Mouse (Mus musculus) olfactory bulb, adult 2 months (tissue): ENCODE results near the gene Exd2. TPM values are rescaled to one million over a fixed set of nuclear protein-coding genes. Genes with fewer than 3 reads are reported as not detected.
"Not testable (repeated sequence)": the region's sequence is repeated elsewhere in the genome, so short reads cannot be mapped to it uniquely, and the experiment has no call there.

Experiments used
- H3K27ac ChIP-seq: fragments of 200-500 bp; 2 replicates; pipeline ENCODE4 v1.5.1; 2012; ENCODE audit warnings: low read depth, low read length; ENCODE audit not compliant: insufficient read depth
- H3K4me1 ChIP-seq: fragments of 200-500 bp; 2 replicates; pipeline ENCODE4 v1.6.1; 2012; ENCODE audit warnings: low read length; ENCODE audit not compliant: control insufficient read depth, insufficient read depth
- H3K4me3 ChIP-seq: fragments of 200-500 bp; 2 replicates; pipeline ENCODE4 v1.5.1; 2012; ENCODE audit warnings: mild to moderate bottlenecking, low read depth, low read length, moderate library complexity; ENCODE audit not compliant: insufficient read depth
- CTCF ChIP-seq: fragments of 200-500 bp; IDR thresholded peaks from 2 replicates; pipeline ENCODE4 v1.5.1; 2012; ENCODE audit warnings: low read depth, mild to moderate bottlenecking, low read length, moderate library complexity; ENCODE audit not compliant: insufficient read depth
- POLR2A ChIP-seq: fragments of 200-500 bp; IDR thresholded peaks from 2 replicates; pipeline ENCODE4 v1.6.1; 2012; ENCODE audit warnings: mild to moderate bottlenecking, low read depth, low read length, moderate library complexity; ENCODE audit not compliant: insufficient read depth
- WGBS: fragments of 180-500 bp; shearing (Covaris S2); methylation state at CpG from one replicate; pipeline ENCODE4 v1.1.7; 2018; 5-methylcytosine and 5-hydroxymethylcytosine counted together
- polyA plus RNA-seq: library from polyadenylated mRNA; stranded (reverse); fragments of >200 nt; gene quantifications from 2 replicates; pipeline ENCODE4 v1.2.4, GENCODE M21; 2012; ENCODE audit warnings: low replicate concordance; ENCODE audit not compliant: missing spikeins, insufficient read depth, insufficient read length

Gene Exd2
- polyA plus RNA-seq, 1 experiment = not detected

DNA sequence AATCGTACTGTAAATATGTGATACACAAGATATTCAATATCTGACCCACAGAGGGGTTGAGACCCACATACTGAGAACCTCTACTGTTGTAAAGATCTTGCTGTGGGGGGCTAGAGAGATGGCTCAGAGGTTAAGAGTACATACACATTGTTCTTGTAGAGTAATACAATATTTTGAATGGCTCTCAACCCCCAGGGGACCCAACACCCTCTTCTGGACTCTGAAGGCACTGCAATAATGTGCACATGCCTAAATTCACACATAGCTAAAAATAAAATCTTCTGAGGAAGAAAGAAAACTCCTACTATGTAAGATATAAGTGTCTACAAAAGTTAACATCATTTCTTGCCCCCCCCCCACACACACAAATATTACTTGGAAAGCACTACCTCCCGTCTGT lies 21.9 kb upstream of the Exd2 start:
- H3K4me1 ChIP-seq = no peaks in the 10 kb centered on the region
- WGBS = 78% methylated on average over 2 of the region's 2 CpGs
- H3K4me3 ChIP-seq = no peak overlapping the region
- no peak overlapping the region for H3K27ac ChIP-seq
- TF ChIP-seq CTCF (no peak), POLR2A (no peak)

DNA sequence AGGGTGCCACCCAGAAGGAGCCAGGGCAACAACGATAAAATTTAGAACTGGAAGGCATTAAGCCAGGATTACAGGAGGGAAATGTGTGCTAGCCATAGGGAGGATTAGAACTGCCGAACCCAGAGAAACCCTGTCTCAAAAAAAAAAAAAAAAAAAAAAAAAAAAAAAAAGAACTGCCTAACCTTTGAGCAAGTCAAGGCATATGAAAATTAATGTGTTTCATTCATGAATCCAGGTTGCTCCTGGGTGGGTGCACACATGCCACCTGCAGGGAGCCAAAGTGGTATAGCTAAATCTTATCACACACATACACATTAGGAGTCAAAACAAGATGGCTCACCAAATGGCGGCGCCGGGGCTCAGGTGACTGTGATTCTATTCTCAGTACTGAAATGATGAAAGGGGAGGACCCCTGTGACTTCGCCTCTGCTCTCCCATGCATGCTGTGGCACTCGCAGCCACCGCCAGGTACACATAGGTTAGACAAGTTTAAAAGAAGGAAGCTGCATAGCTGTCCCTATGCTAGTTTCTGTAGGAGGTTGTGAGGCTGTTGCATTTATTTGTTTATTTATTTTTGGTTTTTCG lies 18.3 kb upstream of the Exd2 start:
- 84% methylated on average over 9 of the region's 9 CpGs for WGBS
- Histone ChIP-seq H3K27ac (no peak overlapping the region), H3K4me3 (no peak overlapping the region), H3K4me1 (no peaks in the 10 kb centered on the region)
- TF ChIP-seq POLR2A (no peak), CTCF (no peak)

- WGBS = 100% methylated on average over 1 of the region's 1 CpGs
- H3K4me1 ChIP-seq = no peaks in the 10 kb centered on the region
- TF ChIP-seq POLR2A (no peak), CTCF (no peak)
- no peak overlapping the region for H3K27ac ChIP-seq
- no peak overlapping the region for H3K4me3 ChIP-seq
Observed at GRCm38 (mm10) chr12:80453506-80453905, 9.4 kb upstream of the Exd2 start.

DNA sequence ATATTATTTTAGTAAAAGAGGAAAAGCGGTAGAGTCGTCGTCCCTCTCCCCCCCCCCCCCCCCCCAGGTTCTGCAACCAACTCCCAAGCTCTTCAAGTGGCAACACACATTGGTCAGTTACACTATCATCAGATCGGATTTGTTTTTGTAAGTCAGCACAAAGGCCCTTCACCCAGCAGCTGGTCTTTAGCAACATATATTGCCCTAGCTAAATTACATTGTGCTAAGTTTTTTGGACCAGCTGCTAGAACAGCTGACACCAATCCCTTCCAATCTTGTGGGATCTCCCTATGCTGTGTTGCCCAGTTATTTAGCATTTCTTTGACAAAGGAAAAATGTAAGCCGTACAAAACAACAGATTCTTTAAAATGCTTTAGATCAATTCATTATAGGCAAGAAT lies 4.9 kb upstream of the Exd2 start:
- no peaks in the 10 kb centered on the region for H3K4me1 ChIP-seq
- H3K4me3 ChIP-seq = no peak overlapping the region
- 52% methylated on average over 5 of the region's 5 CpGs for WGBS
- H3K27ac ChIP-seq = no peak overlapping the region
- TF ChIP-seq CTCF = no peak

GRCm38 (mm10) chr12:80462292-80462896 lies 501 bp upstream of the Exd2 start:
- H3K4me3 ChIP-seq, H3K27ac ChIP-seq, H3K4me1 ChIP-seq: not testable (repeated sequence)
- WGBS = 5% methylated on average over 10 of the region's 10 CpGs

DNA sequence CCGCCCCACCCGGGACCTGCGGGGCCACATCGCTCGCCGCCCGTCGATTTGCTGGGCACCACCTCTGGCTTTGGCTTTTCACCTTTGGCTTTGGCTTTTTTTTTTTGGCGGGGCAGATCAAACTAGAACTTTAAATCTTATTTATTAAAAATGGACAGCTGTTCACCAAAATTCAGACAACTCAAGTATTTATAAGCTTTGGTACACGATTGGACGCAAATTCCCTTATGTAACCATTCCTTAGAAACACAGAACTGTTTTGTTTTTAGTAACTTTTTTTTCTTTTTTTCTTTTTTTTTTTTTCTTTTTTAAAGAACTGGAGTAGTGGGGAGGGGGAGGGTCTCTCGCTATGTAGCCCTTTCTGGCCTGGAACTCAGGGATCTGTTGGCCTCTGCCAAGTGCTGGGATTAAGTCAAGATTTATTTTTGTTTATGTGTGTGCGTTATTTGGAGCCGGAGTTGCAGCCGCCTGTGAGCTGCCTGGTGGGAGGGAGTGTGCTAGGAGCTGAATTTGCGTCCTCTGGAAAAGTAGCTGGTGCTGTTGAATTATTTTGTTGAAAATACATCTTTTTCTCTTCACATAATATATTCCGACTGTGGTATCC lies 873 bp downstream of the Exd2 start:
- no peak for TF ChIP-seq CTCF
- under 1% methylated on average over 17 of the region's 17 CpGs for WGBS
- H3K27ac ChIP-seq = peak overlapping the region; percentile 11; the same call in 1 of the 2 replicates
- H3K4me1 ChIP-seq = peaks cover 2% of the 10 kb centered on the region; the same call in 1 of the 2 replicates
- peak overlapping the region; percentile 79 for H3K4me3 ChIP-seq

DNA sequence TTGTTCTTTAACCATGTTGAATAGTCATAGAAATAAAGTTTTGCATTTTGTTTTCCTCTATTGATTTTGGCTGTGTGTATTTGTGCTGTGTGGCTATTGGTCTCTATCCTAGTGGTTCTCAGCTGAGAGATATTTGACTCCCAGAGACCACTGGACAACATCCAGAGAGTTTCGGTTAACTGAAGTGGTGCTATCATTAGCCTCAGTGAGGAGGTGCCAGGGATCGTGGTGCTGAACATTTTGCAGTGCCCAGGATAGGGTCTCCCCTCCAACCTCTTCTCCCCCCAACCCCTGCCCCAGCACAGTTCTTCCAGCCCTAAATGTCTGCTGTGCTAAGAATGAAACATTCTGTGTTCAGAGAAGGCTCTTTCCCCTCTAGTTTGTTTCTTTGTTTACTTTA lies 7.3 kb downstream of the Exd2 start:
- Histone ChIP-seq H3K4me1 (no peaks in the 10 kb centered on the region), H3K27ac (no peak overlapping the region), H3K4me3 (no peak overlapping the region)
- WGBS = 81% methylated on average over 2 of the region's 2 CpGs
- no peak for TF ChIP-seq CTCF
- no peak for TF ChIP-seq POLR2A

GRCm38 (mm10) chr12:80471926-80472325 lies 9.0 kb downstream of the Exd2 start:
- H3K4me1 ChIP-seq = no peaks in the 10 kb centered on the region; the same call in 1 of the 2 replicates
- WGBS = 54% methylated on average over 4 of the region's 4 CpGs
- no peak overlapping the region for H3K27ac ChIP-seq
- no peak overlapping the region for H3K4me3 ChIP-seq
- no peak for TF ChIP-seq CTCF
- TF ChIP-seq POLR2A = no peak

GRCm38 (mm10) chr12:80473731-80474130 lies 10.8 kb downstream of the Exd2 start:
- TF ChIP-seq CTCF (no peak), POLR2A (no peak)
- H3K27ac ChIP-seq = no peak overlapping the region
- no peaks in the 10 kb centered on the region; the same call in 1 of the 2 replicates for H3K4me1 ChIP-seq
- H3K4me3 ChIP-seq = no peak overlapping the region
- 64% methylated on average over 3 of the region's 3 CpGs for WGBS

DNA sequence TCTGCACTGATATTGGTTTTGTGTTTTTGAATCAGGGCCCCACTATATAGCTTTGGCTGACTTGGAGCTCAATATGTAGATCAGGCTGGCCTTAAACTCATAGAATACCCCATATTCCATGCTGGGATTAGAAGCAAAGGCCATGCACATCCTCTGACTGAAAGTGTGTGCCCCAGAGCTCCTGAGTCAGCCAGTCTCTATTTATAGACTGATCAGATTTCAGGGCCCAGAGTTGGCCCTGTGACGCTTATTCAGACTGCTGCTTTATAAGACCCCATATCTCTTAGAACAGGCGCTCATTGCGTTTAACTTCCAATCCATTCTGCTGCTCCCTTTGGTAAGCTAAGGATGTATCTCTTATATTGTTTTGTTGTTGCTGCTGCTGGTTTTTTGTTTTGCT lies 17.1 kb downstream of the Exd2 start:
- WGBS = 88% methylated on average over 3 of the region's 3 CpGs
- Histone ChIP-seq H3K4me1 (no peaks in the 10 kb centered on the region; the same call in 1 of the 2 replicates), H3K27ac (no peak overlapping the region), H3K4me3 (no peak overlapping the region)
- TF ChIP-seq POLR2A (no peak), CTCF (no peak)
